Mouse (Mus musculus) brain, adult 2 months (tissue): ENCODE measurements around the gene Id2.

ENCODE experiments used
- DNase-seq: peaks from one replicate; pipeline ENCODE4 v3.0.0; 2011; ENCODE audit warnings: low read depth, low spot score

Id2 gene

GRCm38 (mm10) chr12:25086966-25087365 is 10.0 kb downstream of the Id2 start:
- no peak for DNase-seq

- no peak for DNase-seq
These were observed 13.4 kb downstream of the Id2 start for GRCm38 (mm10) chr12:25083260-25084178.

- peak; percentile 80 for DNase-seq
These were observed 22.6 kb downstream of the Id2 start for GRCm38 (mm10) chr12:25074344-25074743.

- DNase-seq, result no peak
These were observed 23.6 kb downstream of the Id2 start for GRCm38 (mm10) chr12:25073374-25073773.

DNA sequence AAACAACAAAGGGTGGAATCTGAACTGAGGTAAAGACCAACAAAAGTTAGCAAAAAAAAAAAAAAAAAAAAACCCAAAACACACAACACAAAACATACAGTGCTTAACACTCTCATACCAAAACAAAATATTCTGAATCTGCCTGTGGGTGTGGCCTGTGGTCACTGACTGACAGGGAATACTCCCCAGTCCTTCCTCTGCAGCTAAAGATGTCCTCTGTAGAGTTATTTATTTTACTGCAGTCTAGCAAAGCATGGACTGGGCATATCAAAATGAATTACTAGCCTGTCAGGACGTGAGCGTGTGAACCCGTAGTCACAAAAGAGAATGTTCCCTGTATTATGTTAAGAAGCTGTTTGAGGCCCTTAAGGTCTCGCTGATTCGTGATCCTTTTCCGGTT is 34.7 kb downstream of the Id2 start:
- no peak for DNase-seq

DNA sequence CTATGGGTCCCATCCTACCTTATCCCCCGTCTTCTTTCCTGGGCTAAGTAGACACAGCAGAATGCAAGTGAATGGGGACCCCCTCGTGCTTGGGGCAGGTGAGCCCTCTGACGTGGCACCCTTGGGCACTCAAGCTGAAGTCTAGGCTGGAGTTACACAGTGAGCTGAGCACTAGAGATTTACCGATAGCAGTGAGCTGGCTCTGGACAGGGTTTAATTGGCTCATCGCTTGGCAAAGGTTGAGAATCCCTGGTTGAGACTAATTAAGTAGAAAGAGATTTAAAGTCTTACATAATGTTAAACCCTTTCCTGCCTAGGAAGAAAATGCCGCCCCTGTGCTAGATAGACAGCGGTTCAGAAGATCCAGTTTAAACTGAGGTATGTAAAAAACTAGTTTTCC is 36.0 kb downstream of the Id2 start:
- no peak for DNase-seq

- DNase-seq, result peak; percentile 42
These were observed 37.3 kb downstream of the Id2 start for GRCm38 (mm10) chr12:25059487-25060200.

GRCm38 (mm10) chr12:25054963-25055362 is 42.0 kb downstream of the Id2 start:
- DNase-seq, result no peak

GRCm38 (mm10) chr12:25054511-25054910 is 42.4 kb downstream of the Id2 start:
- peak; percentile 50 for DNase-seq

- DNase-seq, result no peak
These were observed 47.7 kb downstream of the Id2 start for GRCm38 (mm10) chr12:25049253-25049652.

DNA sequence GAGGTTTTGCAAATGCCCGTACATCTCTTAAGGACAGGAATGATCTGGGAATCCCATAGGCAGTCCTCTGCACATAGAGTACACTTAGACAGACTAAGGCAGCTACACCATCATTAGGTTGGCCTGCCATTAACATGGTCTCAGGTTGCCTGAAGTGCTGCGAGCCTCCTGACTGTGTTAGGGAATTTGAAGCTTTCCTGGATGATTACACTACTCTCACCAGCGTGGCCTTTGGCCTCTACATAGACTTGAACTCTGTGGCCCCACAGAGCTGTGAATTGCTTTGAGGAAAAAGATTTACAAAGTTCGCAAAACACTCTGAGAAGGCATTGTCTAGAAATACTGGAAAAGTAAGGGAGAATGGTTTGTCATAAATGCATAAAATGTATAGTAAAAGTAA is 52.4 kb downstream of the Id2 start:
- DNase-seq, result no peak

GRCm38 (mm10) chr12:25044056-25044455 is 52.9 kb downstream of the Id2 start:
- DNase-seq, result no peak
